Mouse (Mus musculus): ENCODE data around the gene Npdc1. TPM values are rescaled to one million over a fixed set of nuclear protein-coding genes. Genes with fewer than 3 reads are reported as not detected.

The Npdc1 gene
- polyA plus RNA-seq, 1 experiment from 2014 or later: 31.6 TPM

- Histone ChIP-seq H3K27me3 (ENCODE audit: control insufficient read depth, insufficient read depth, low read depth, low read length) (peaks cover 17% of the 10 kb centered on the region), H3K36me3 (ENCODE audit: control insufficient read depth, insufficient read depth, low read length) (no peaks in the 10 kb centered on the region), H3K9ac (ENCODE audit: low read length) (no peak overlapping the region), H3K4me3 (ENCODE audit: low read length) (no peak overlapping the region), H3K9me3 (ENCODE audit: control insufficient read depth, low read length) (no peaks in the 10 kb centered on the region), H3K4me1 (replicated peaks; ENCODE audit: control insufficient read depth, insufficient read depth, low read length) (peaks cover 11% of the 10 kb centered on the region), H3K4me2 (ENCODE audit: low read depth, low read length) (no peak overlapping the region), H3K27ac (ENCODE audit: low read length) (no peak overlapping the region)
- WGBS: 54% methylated on average over 5 of the region's 5 CpGs
- no peak for ATAC-seq (ENCODE audit: low read depth)
These were observed 7.9 kb upstream of the Npdc1 start for GRCm38 (mm10) chr2:25391266-25391665.

- Histone ChIP-seq H3K9me3 (ENCODE audit: control insufficient read depth, low read length) (no peaks in the 10 kb centered on the region), H3K9ac (ENCODE audit: low read length) (no peak overlapping the region), H3K36me3 (ENCODE audit: control insufficient read depth, insufficient read depth, low read length) (no peaks in the 10 kb centered on the region), H3K27ac (ENCODE audit: low read length) (no peak overlapping the region), H3K4me3 (ENCODE audit: low read length) (no peak overlapping the region), H3K27me3 (ENCODE audit: control insufficient read depth, insufficient read depth, low read depth, low read length) (peaks cover 28% of the 10 kb centered on the region), H3K4me2 (ENCODE audit: low read depth, low read length) (no peak overlapping the region), H3K4me1 (replicated peaks; ENCODE audit: control insufficient read depth, insufficient read depth, low read length) (peaks cover 13% of the 10 kb centered on the region)
- peak; percentile 44; the same call in 1 of the 2 replicates for ATAC-seq (ENCODE audit: low read depth)
- 45% methylated on average over 3 of the region's 3 CpGs for WGBS
These were observed 4.6 kb upstream of the Npdc1 start for GRCm38 (mm10) chr2:25394281-25395221.

- peak; percentile 66 for ATAC-seq (ENCODE audit: low read depth)
- Histone ChIP-seq H3K4me2 (ENCODE audit: low read depth, low read length) (peak within 1 kb of the TSS; percentile 88), H3K9me3 (ENCODE audit: control insufficient read depth, low read length) (no peaks in the 10 kb centered on the region), H3K36me3 (ENCODE audit: control insufficient read depth, insufficient read depth, low read length) (no peaks in the 10 kb centered on the region), H3K4me3 (ENCODE audit: low read length) (peak within 1 kb of the TSS; percentile 52), H3K4me1 (replicated peaks; ENCODE audit: control insufficient read depth, insufficient read depth, low read length) (peaks cover 13% of the 10 kb centered on the region), H3K27ac (ENCODE audit: low read length) (no peak within 1 kb of the TSS), H3K9ac (ENCODE audit: low read length) (peak within 1 kb of the TSS; percentile 65), H3K27me3 (ENCODE audit: control insufficient read depth, insufficient read depth, low read depth, low read length) (peaks cover 41% of the 10 kb centered on the region)
- 2% methylated on average over 57 of the region's 57 CpGs for WGBS
These were observed 3.2 kb upstream of the Npdc1 start, which contains the start of gene Entpd2 for GRCm38 (mm10) chr2:25395721-25396596. Entpd2 (plus strand) TSS chr2:25395874.

- 29% methylated on average over 3 of the region's 3 CpGs for WGBS
- Histone ChIP-seq H3K27ac (ENCODE audit: low read length) (no peak overlapping the region), H3K4me3 (ENCODE audit: low read length) (peak overlapping the region; percentile 52; the same call in 1 of the 2 replicates), H3K4me1 (replicated peaks; ENCODE audit: control insufficient read depth, insufficient read depth, low read length) (peaks cover 13% of the 10 kb centered on the region), H3K9me3 (ENCODE audit: control insufficient read depth, low read length) (no peaks in the 10 kb centered on the region), H3K36me3 (ENCODE audit: control insufficient read depth, insufficient read depth, low read length) (no peaks in the 10 kb centered on the region), H3K9ac (ENCODE audit: low read length) (no peak overlapping the region; the same call in 1 of the 2 replicates), H3K27me3 (ENCODE audit: control insufficient read depth, insufficient read depth, low read depth, low read length) (peaks cover 44% of the 10 kb centered on the region), H3K4me2 (ENCODE audit: low read depth, low read length) (peak overlapping the region; percentile 88)
- no peak for ATAC-seq (ENCODE audit: low read depth)
These were observed 2.6 kb upstream of the Npdc1 start for GRCm38 (mm10) chr2:25396597-25396983.

- Histone ChIP-seq H3K4me1 (replicated peaks; ENCODE audit: control insufficient read depth, insufficient read depth, low read length) (peaks cover 13% of the 10 kb centered on the region), H3K4me3 (ENCODE audit: low read length) (no peak overlapping the region), H3K27me3 (ENCODE audit: control insufficient read depth, insufficient read depth, low read depth, low read length) (peaks cover 48% of the 10 kb centered on the region), H3K9me3 (ENCODE audit: control insufficient read depth, low read length) (no peaks in the 10 kb centered on the region), H3K36me3 (ENCODE audit: control insufficient read depth, insufficient read depth, low read length) (no peaks in the 10 kb centered on the region), H3K9ac (ENCODE audit: low read length) (no peak overlapping the region), H3K27ac (ENCODE audit: low read length) (no peak overlapping the region), H3K4me2 (ENCODE audit: low read depth, low read length) (no peak overlapping the region)
- ATAC-seq (ENCODE audit: low read depth): no peak
- 50% methylated on average over 1 of the region's 1 CpGs for WGBS
These were observed 2.1 kb upstream of the Npdc1 start for GRCm38 (mm10) chr2:25397010-25397409.

GRCm38 (mm10) chr2:25398065-25398464 lies 1.1 kb upstream of the Npdc1 start:
- no peak overlapping the region for H3K9ac ChIP-seq (ENCODE audit: low read length)
- no peak overlapping the region for H3K4me3 ChIP-seq (ENCODE audit: low read length)
- H3K4me2 ChIP-seq (ENCODE audit: low read depth, low read length): no peak overlapping the region
- H3K4me1 ChIP-seq (replicated peaks; ENCODE audit: control insufficient read depth, insufficient read depth, low read length): peaks cover 15% of the 10 kb centered on the region
- no peak overlapping the region for H3K27ac ChIP-seq (ENCODE audit: low read length)
- H3K36me3 ChIP-seq (ENCODE audit: control insufficient read depth, insufficient read depth, low read length): no peaks in the 10 kb centered on the region
- H3K27me3 ChIP-seq (ENCODE audit: control insufficient read depth, insufficient read depth, low read depth, low read length): peaks cover 59% of the 10 kb centered on the region
- no peak for ATAC-seq (ENCODE audit: low read depth)
- WGBS: 87% methylated on average over 7 of the region's 7 CpGs
- H3K9me3 ChIP-seq (ENCODE audit: control insufficient read depth, low read length): no peaks in the 10 kb centered on the region

GRCm38 (mm10) chr2:25400291-25400690 lies 1.1 kb downstream of the Npdc1 start:
- Histone ChIP-seq H3K9me3 (ENCODE audit: control insufficient read depth, low read length) (no peaks in the 10 kb centered on the region), H3K4me1 (replicated peaks; ENCODE audit: control insufficient read depth, insufficient read depth, low read length) (peaks cover 14% of the 10 kb centered on the region), H3K9ac (ENCODE audit: low read length) (no peak overlapping the region), H3K36me3 (ENCODE audit: control insufficient read depth, insufficient read depth, low read length) (no peaks in the 10 kb centered on the region), H3K27me3 (ENCODE audit: control insufficient read depth, insufficient read depth, low read depth, low read length) (peaks cover 67% of the 10 kb centered on the region), H3K4me2 (ENCODE audit: low read depth, low read length) (0 out of 2 replicates have a peak overlapping the region, but pooled peaks have one; percentile 16), H3K27ac (ENCODE audit: low read length) (no peak overlapping the region), H3K4me3 (ENCODE audit: low read length) (no peak overlapping the region)
- ATAC-seq (ENCODE audit: low read depth): no peak
- 19% methylated on average over 16 of the region's 16 CpGs for WGBS

- Histone ChIP-seq H3K4me3 (ENCODE audit: low read length) (no peak overlapping the region), H3K4me2 (ENCODE audit: low read depth, low read length) (0 out of 2 replicates have a peak overlapping the region, but pooled peaks have one; percentile 16), H3K36me3 (ENCODE audit: control insufficient read depth, insufficient read depth, low read length) (no peaks in the 10 kb centered on the region), H3K9ac (ENCODE audit: low read length) (no peak overlapping the region), H3K9me3 (ENCODE audit: control insufficient read depth, low read length) (no peaks in the 10 kb centered on the region), H3K4me1 (replicated peaks; ENCODE audit: control insufficient read depth, insufficient read depth, low read length) (peaks cover 10% of the 10 kb centered on the region), H3K27ac (ENCODE audit: low read length) (no peak overlapping the region), H3K27me3 (ENCODE audit: control insufficient read depth, insufficient read depth, low read depth, low read length) (peaks cover 63% of the 10 kb centered on the region)
- WGBS: 3% methylated on average over 17 of the region's 17 CpGs
- no peak for ATAC-seq (ENCODE audit: low read depth)
These were observed 1.6 kb downstream of the Npdc1 start for GRCm38 (mm10) chr2:25400764-25401163.

Data from lung, embryonic 16.5 days (tissue).